Mouse (Mus musculus) myocyte (in vitro differentiated cells): ENCODE measurements around the gene Rnf180. TPM values are rescaled to one million over a fixed set of nuclear protein-coding genes. Genes with fewer than 3 reads are reported as not detected.

Experiments used
- H3K27me3 ChIP-seq: one replicate; pipeline ENCODE4 v1.6.1; 2011; ENCODE audit not compliant: control insufficient read depth, insufficient read depth, insufficient read length
- H3K36me3 ChIP-seq: one replicate; pipeline ENCODE4 v1.6.1; 2011; ENCODE audit not compliant: control insufficient read depth, insufficient read depth
- H3K4me2 ChIP-seq: one replicate; pipeline ENCODE4 v1.6.1; 2011; ENCODE audit warnings: low read depth, control low read depth
- H3K4me3 ChIP-seq: one replicate; pipeline ENCODE4 v1.5.1; 2011; ENCODE audit warnings: mild to moderate bottlenecking, control low read depth, moderate library complexity
- H3K79me2 ChIP-seq: one replicate; pipeline ENCODE4 v1.6.1; 2011; ENCODE audit not compliant: control insufficient read depth, insufficient read depth
- H3ac ChIP-seq: one replicate; pipeline ENCODE4 v1.6.1; 2011; ENCODE audit not compliant: control insufficient read depth, insufficient read length
- CEBPB ChIP-seq: IDR thresholded peaks from 2 replicates; pipeline ENCODE4 v1.6.1; 2011; ENCODE audit warnings: mild to moderate bottlenecking, moderate library complexity; ENCODE audit not compliant: poor library complexity, insufficient read depth, severe bottlenecking
- E2F4 ChIP-seq: IDR thresholded peaks from one replicate; pipeline ENCODE4 v1.6.1; 2011; ENCODE audit warnings: mild to moderate bottlenecking, control low read depth, moderate library complexity; ENCODE audit not compliant: insufficient read depth
- MAX ChIP-seq: IDR thresholded peaks from one replicate; pipeline ENCODE4 v1.6.1; 2011; ENCODE audit warnings: low read depth, mild to moderate bottlenecking, control low read depth
- MYOD1 ChIP-seq, 3 experiments: IDR thresholded peaks; one replicate each; pipeline ENCODE4 v1.6.1; 2011; ENCODE audit warnings: control low read depth in 2 of 3, low read depth in 2 of 3, mild to moderate bottlenecking in 2 of 3, moderate library complexity in 1 of 3; ENCODE audit not compliant: insufficient read length in 2 of 3, control insufficient read depth in 1 of 3
- MYOG ChIP-seq, 3 experiments: IDR thresholded peaks; one replicate each; pipeline ENCODE4 v1.6.1; 2011; ENCODE audit warnings: control low read depth in 2 of 3, low read depth in 2 of 3, mild to moderate bottlenecking in 2 of 3; ENCODE audit not compliant: insufficient read length in 2 of 3, control insufficient read depth in 1 of 3, insufficient read depth in 1 of 3
- POLR2A ChIP-seq: IDR thresholded peaks from one replicate; pipeline ENCODE4 v1.6.1; 2011; ENCODE audit warnings: low read depth, mild to moderate bottlenecking, control low read depth, moderate library complexity; ENCODE audit not compliant: insufficient read length
- POLR2AphosphoS2 ChIP-seq: IDR thresholded peaks from one replicate; pipeline ENCODE4 v1.6.1; 2011; ENCODE audit warnings: low read depth, control low read depth; ENCODE audit not compliant: insufficient read length
- REST ChIP-seq: IDR thresholded peaks from one replicate; pipeline ENCODE4 v1.6.1; 2011; ENCODE audit warnings: mild to moderate bottlenecking, control low read depth, moderate library complexity; ENCODE audit not compliant: insufficient read depth, insufficient read length
- SRF ChIP-seq: IDR thresholded peaks from one replicate; pipeline ENCODE4 v1.6.1; 2011; ENCODE audit warnings: low read depth; ENCODE audit not compliant: control insufficient read depth, insufficient read length
- TCF12 ChIP-seq: IDR thresholded peaks from one replicate; pipeline ENCODE4 v1.6.1; 2011; ENCODE audit warnings: mild to moderate bottlenecking, control low read depth; ENCODE audit not compliant: poor library complexity, insufficient read depth, severe bottlenecking
- TCF3 ChIP-seq: IDR thresholded peaks from one replicate; pipeline ENCODE4 v1.6.1; 2011; ENCODE audit warnings: low read depth, control low read depth; ENCODE audit not compliant: insufficient read length
- USF1 ChIP-seq: IDR thresholded peaks from one replicate; pipeline ENCODE4 v1.6.1; 2011; ENCODE audit warnings: low read depth, mild to moderate bottlenecking, control low read depth, moderate library complexity
- polyA plus RNA-seq: library from polyadenylated mRNA; unstranded; fragments of >200 nt; fragmentation: generic; extraction: Trizol; gene quantifications from one replicate; pipeline ENCODE4 v1.2.1, GENCODE M21; 2012; ENCODE audit warnings: missing spikeins

Rnf180 gene
- polyA plus RNA-seq, 1 experiment = not detected

GRCm38 (mm10) chr13:105132776-105133175, 161.8 kb downstream of the Rnf180 start:
- H3K4me3 ChIP-seq = no peak overlapping the region
- H3K36me3 ChIP-seq = no peaks in the 10 kb centered on the region
- H3K4me2 ChIP-seq = no peak overlapping the region
- no peaks in the 10 kb centered on the region for H3K27me3 ChIP-seq
- TF ChIP-seq POLR2A (no peak), E2F4 (no peak), TCF3 (no peak), CEBPB (no peak), USF1 (no peak), POLR2AphosphoS2 (no peak), SRF (no peak), MYOD1 (IDR thresholded peaks at IDR 0.05; ENCODE audit: control insufficient read depth in 1 of 3, insufficient read length in 2 of 3, low read depth in 2 of 3) (no peak), MYOG (IDR thresholded peaks at IDR 0.05; ENCODE audit: control insufficient read depth in 1 of 3, insufficient read depth in 1 of 3, insufficient read length in 2 of 3, low read depth in 2 of 3) (no peak), TCF12 (no peak), REST (no peak), MAX (no peak)
- no peak overlapping the region for H3ac ChIP-seq
- no peaks in the 10 kb centered on the region for H3K79me2 ChIP-seq

- no peak for TF ChIP-seq POLR2A
- no peak for TF ChIP-seq POLR2AphosphoS2
- TF ChIP-seq TCF3 = no peak
- TF ChIP-seq USF1 = no peak
- TF ChIP-seq MYOG (IDR thresholded peaks at IDR 0.05; ENCODE audit: control insufficient read depth in 1 of 3, insufficient read depth in 1 of 3, insufficient read length in 2 of 3, low read depth in 2 of 3) = no peak
- TF ChIP-seq CEBPB = no peak
- TF ChIP-seq MAX = no peak
- TF ChIP-seq SRF = no peak
- TF ChIP-seq REST = no peak
- no peak for TF ChIP-seq TCF12
- no peak for TF ChIP-seq E2F4
- TF ChIP-seq MYOD1 (IDR thresholded peaks at IDR 0.05; ENCODE audit: control insufficient read depth in 1 of 3, insufficient read length in 2 of 3, low read depth in 2 of 3) = no peak
- Histone ChIP-seq H3K79me2 (no peaks in the 10 kb centered on the region), H3ac (no peak overlapping the region), H3K4me3 (no peak overlapping the region), H3K36me3 (no peaks in the 10 kb centered on the region), H3K4me2 (no peak overlapping the region), H3K27me3 (no peaks in the 10 kb centered on the region)
Observed at GRCm38 (mm10) chr13:105132370-105132769, 162.2 kb downstream of the Rnf180 start.

GRCm38 (mm10) chr13:105130080-105130479, 164.5 kb downstream of the Rnf180 start:
- H3K79me2 ChIP-seq = no peaks in the 10 kb centered on the region
- H3K36me3 ChIP-seq = no peaks in the 10 kb centered on the region
- no peak overlapping the region for H3K4me3 ChIP-seq
- no peak overlapping the region for H3K4me2 ChIP-seq
- no peaks in the 10 kb centered on the region for H3K27me3 ChIP-seq
- TF ChIP-seq TCF3 (no peak), USF1 (no peak), MYOG (IDR thresholded peaks at IDR 0.05; ENCODE audit: control insufficient read depth in 1 of 3, insufficient read depth in 1 of 3, insufficient read length in 2 of 3, low read depth in 2 of 3) (no peak), POLR2AphosphoS2 (no peak), TCF12 (no peak), REST (no peak), SRF (no peak), POLR2A (no peak), CEBPB (no peak), E2F4 (no peak), MYOD1 (IDR thresholded peaks at IDR 0.05; ENCODE audit: control insufficient read depth in 1 of 3, insufficient read length in 2 of 3, low read depth in 2 of 3) (no peak), MAX (no peak)
- no peak overlapping the region for H3ac ChIP-seq

GRCm38 (mm10) chr13:105122092-105122491, 172.5 kb downstream of the Rnf180 start:
- no peak overlapping the region for H3ac ChIP-seq
- H3K27me3 ChIP-seq = no peaks in the 10 kb centered on the region
- H3K4me2 ChIP-seq = no peak overlapping the region
- H3K4me3 ChIP-seq = no peak overlapping the region
- no peaks in the 10 kb centered on the region for H3K36me3 ChIP-seq
- TF ChIP-seq CEBPB (no peak), POLR2A (no peak), TCF12 (no peak), MYOG (IDR thresholded peaks at IDR 0.05; ENCODE audit: control insufficient read depth in 1 of 3, insufficient read depth in 1 of 3, insufficient read length in 2 of 3, low read depth in 2 of 3) (no peak), REST (no peak), E2F4 (no peak), MYOD1 (IDR thresholded peaks at IDR 0.05; ENCODE audit: control insufficient read depth in 1 of 3, insufficient read length in 2 of 3, low read depth in 2 of 3) (no peak), MAX (no peak), POLR2AphosphoS2 (no peak), TCF3 (no peak), SRF (no peak), USF1 (no peak)
- H3K79me2 ChIP-seq = no peaks in the 10 kb centered on the region
